ENCODE assay signal across 10 mouse cellular contexts in the genomic region with DNA sequence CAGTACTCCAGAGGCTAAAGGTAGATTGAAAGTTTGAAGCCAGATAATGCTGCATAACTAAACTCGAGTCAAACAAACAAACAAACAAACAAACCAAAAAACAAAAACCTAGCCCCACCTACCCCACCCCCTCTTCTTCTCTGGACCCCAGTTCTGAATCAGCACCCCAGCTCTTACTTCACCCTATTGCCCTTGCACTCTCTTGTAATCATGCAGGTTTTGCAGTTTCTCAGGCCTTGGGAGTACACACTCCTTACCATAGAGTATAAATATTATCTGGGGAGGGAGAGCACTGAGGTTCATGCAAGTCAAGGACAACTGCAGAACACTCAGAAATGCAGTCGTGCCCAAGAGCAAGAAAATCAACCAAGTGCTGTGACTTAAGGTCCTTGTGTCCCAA. TPM values are rescaled to one million over a fixed set of nuclear protein-coding genes. Genes with fewer than 3 reads are reported as not detected.
A peak's percentile ranks its signal among the peaks of the same experiment; 100 is the strongest.
DNase-seq lines count a peak whose midpoint lies in the region; ATAC-seq and TF ChIP-seq lines count a peak whose summit lies in the region.
"Had no signal": no experiment of that assay in that cellular context is flagged by ENCODE, and none has a peak within 500 bp of the region (broad histone marks: within the 10 kb centered on the region; RNA-seq: fewer than 3 reads in every experiment).

No protein-coding gene starts in this region.

- no peak for TF ChIP-seq EP300 in lung, postnatal 0 days (IDR thresholded peaks at IDR 0.05)

- WGBS in lung, embryonic 14.5 days: 83% methylated on average over 2 of the region's 2 CpGs
- 82% methylated on average over 2 of the region's 2 CpGs for WGBS in lung, postnatal 0 days
- whole genome bisulfite sequencing in hindbrain, embryonic 15.5 days: 94% methylated on average over 2 of the region's 2 CpGs
- WGBS in midbrain, embryonic 15.5 days: 81% methylated on average over 2 of the region's 2 CpGs

- H3K9me3 ChIP-seq in lung, embryonic 14.5 days (ENCODE audit: low read depth, low read length): no peaks in the 10 kb centered on the region
- no peaks in the 10 kb centered on the region for H3K9me3 ChIP-seq in lung, postnatal 0 days (ENCODE audit: low read length)
- H3K9me3 ChIP-seq in hindbrain, embryonic 15.5 days: no peaks in the 10 kb centered on the region
- H3K9me3 ChIP-seq in midbrain, embryonic 15.5 days: no peaks in the 10 kb centered on the region

- TF ChIP-seq CTCF in lung, embryonic 14.5 days (IDR thresholded peaks at IDR 0.05; ENCODE audit: low read depth): no peak
- no peak for TF ChIP-seq CTCF in lung, postnatal 0 days (IDR thresholded peaks at IDR 0.05)

- no peak overlapping the region for H3K4me2 ChIP-seq in lung, embryonic 14.5 days
- no peak overlapping the region for H3K4me2 ChIP-seq in lung, postnatal 0 days (replicated peaks; ENCODE audit: low read depth, low read length)
- H3K4me2 ChIP-seq in hindbrain, embryonic 15.5 days: no peak overlapping the region
- H3K4me2 ChIP-seq in midbrain, embryonic 15.5 days: no peak overlapping the region

- peak overlapping the region; percentile 81 for H3K27ac ChIP-seq in lung, embryonic 14.5 days (ENCODE audit: low read depth)
- H3K27ac ChIP-seq in lung, postnatal 0 days (ENCODE audit: low read length): no peak overlapping the region
- peak overlapping the region; percentile 90 for H3K27ac ChIP-seq in hindbrain, embryonic 15.5 days (replicated peaks)
- peak overlapping the region; percentile 95 for H3K27ac ChIP-seq in midbrain, embryonic 15.5 days

- no peak overlapping the region for H3K4me3 ChIP-seq in lung, embryonic 14.5 days (ENCODE audit: low read depth, low read length)
- no peak overlapping the region for H3K4me3 ChIP-seq in lung, postnatal 0 days (ENCODE audit: low read depth, low read length)
- H3K4me3 ChIP-seq in hindbrain, embryonic 15.5 days: no peak overlapping the region
- no peak overlapping the region for H3K4me3 ChIP-seq in midbrain, embryonic 15.5 days

- intact Hi-C loops in left cerebral cortex, postnatal 4 days (cut with DNase I): no loop called here

- H3K4me1 ChIP-seq in lung, embryonic 14.5 days (ENCODE audit: insufficient read depth): peaks cover 13% of the 10 kb centered on the region; the same call in 1 of the 2 replicates
- H3K4me1 ChIP-seq in lung, postnatal 0 days (ENCODE audit: insufficient read depth, low read depth, low read length): peaks cover 13% of the 10 kb centered on the region; the same call in 1 of the 2 replicates
- peaks cover 29% of the 10 kb centered on the region for H3K4me1 ChIP-seq in hindbrain, embryonic 15.5 days (replicated peaks)
- peaks cover 27% of the 10 kb centered on the region for H3K4me1 ChIP-seq in midbrain, embryonic 15.5 days

- no peaks in the 10 kb centered on the region for H3K27me3 ChIP-seq in lung, embryonic 14.5 days (ENCODE audit: insufficient read depth, low read length)
- H3K27me3 ChIP-seq in lung, postnatal 0 days (replicated peaks; ENCODE audit: insufficient read depth, low read length): no peaks in the 10 kb centered on the region
- H3K27me3 ChIP-seq in hindbrain, embryonic 15.5 days: no peaks in the 10 kb centered on the region
- H3K27me3 ChIP-seq in midbrain, embryonic 15.5 days (replicated peaks): no peaks in the 10 kb centered on the region

- no peak for ATAC-seq in lung, embryonic 14.5 days (ENCODE audit: insufficient read depth)
- ATAC-seq in lung, postnatal 0 days: no peak
- no peak for ATAC-seq in hindbrain, embryonic 15.5 days (ENCODE audit: low FRiP score, low read depth)
- ATAC-seq in midbrain, embryonic 15.5 days (replicated peaks): no peak

- DNase-seq in adrenal gland, adult (ENCODE audit: inconsistent age in 2 of 2, low spot score in 1 of 2): peak; percentile 33 to 56
- no peak for DNase-seq in adrenal gland, adult 8-10 months
- DNase-seq in lung, embryonic 14.5 days: no peak
- no peak for DNase-seq in lung, postnatal 0 days (ENCODE audit: low spot score)
- no peak for DNase-seq in left cerebral cortex, postnatal 4 days
- DNase-seq in right cerebral cortex, postnatal 10 days (ENCODE audit: low spot score in 2 of 2): no peak
- DNase-seq: thymus, postnatal 4 days had no signal

- peaks cover 12% of the 10 kb centered on the region; the same call in 1 of the 2 replicates for H3K36me3 ChIP-seq in lung, embryonic 14.5 days (ENCODE audit: insufficient read depth)
- no peaks in the 10 kb centered on the region; the same call in 1 of the 2 replicates for H3K36me3 ChIP-seq in lung, postnatal 0 days (ENCODE audit: insufficient read depth, low read length)
- H3K36me3 ChIP-seq in hindbrain, embryonic 15.5 days: 0 out of 2 replicates have a peak, but pooled peaks cover 1% of the 10 kb centered on the region
- H3K36me3 ChIP-seq in midbrain, embryonic 15.5 days (replicated peaks): no peaks in the 10 kb centered on the region

- H3K9ac ChIP-seq in lung, embryonic 14.5 days: no peak overlapping the region
- H3K9ac ChIP-seq in lung, postnatal 0 days (replicated peaks; ENCODE audit: low read depth): no peak overlapping the region
- H3K9ac ChIP-seq in hindbrain, embryonic 15.5 days: no peak overlapping the region
- H3K9ac ChIP-seq in midbrain, embryonic 15.5 days: no peak overlapping the region

RNA-seq across cellular contexts. Expression of a gene that starts 1.0 kb away (rescaled TPM):
- 100 to 1,000 TPM; 290 to 420 (median 339) TPM for total RNA-seq in adrenal gland, adult 8-10 months (2022)
- 558 and 560 TPM in 2 replicates for polyA plus RNA-seq in lung, embryonic 14.5 days (2014; fragmentation: Nextera tagmentation; extraction: Ambion mirVana)
- 242 and 262 TPM in 2 replicates for polyA plus RNA-seq in lung, postnatal 0 days (2015; fragmentation: Nextera tagmentation; extraction: Ambion mirVana)
- 469 and 479 TPM in 2 replicates for polyA plus RNA-seq in hindbrain, embryonic 15.5 days (2015; fragmentation: Nextera tagmentation; extraction: Ambion mirVana)
- polyA plus RNA-seq in midbrain, embryonic 15.5 days (2015; fragmentation: Nextera tagmentation; extraction: Ambion mirVana): 485 and 501 TPM in 2 replicates
- 100 to 1,000 TPM; 244 to 265 TPM for total RNA-seq in left cerebral cortex, postnatal 4 days (2021)

RNA-seq across cellular contexts. Expression of a gene that starts 9.0 kb away (rescaled TPM):
- total RNA-seq in adrenal gland, adult 8-10 months (2022): 10 to 100 TPM in 2 of 4 experiments, 1 to 10 TPM in 2; 8.0 to 17.8 (median 12.5) TPM
- 19.4 and 20.8 TPM in 2 replicates for polyA plus RNA-seq in lung, embryonic 14.5 days (2014; fragmentation: Nextera tagmentation; extraction: Ambion mirVana)
- 6.4 and 7.9 TPM in 2 replicates for polyA plus RNA-seq in lung, postnatal 0 days (2015; fragmentation: Nextera tagmentation; extraction: Ambion mirVana)
- 21.1 and 25.4 TPM in 2 replicates for polyA plus RNA-seq in hindbrain, embryonic 15.5 days (2015; fragmentation: Nextera tagmentation; extraction: Ambion mirVana)
- polyA plus RNA-seq in midbrain, embryonic 15.5 days (2015; fragmentation: Nextera tagmentation; extraction: Ambion mirVana): 22.8 and 29.5 TPM in 2 replicates
- 10 to 100 TPM; 15.7 to 16.8 TPM for total RNA-seq in left cerebral cortex, postnatal 4 days (2021)

RNA-seq across cellular contexts. Expression of a gene that starts 24.3 kb away (rescaled TPM):
- 10 to 100 TPM; 14.8 to 30.8 (median 22.5) TPM for total RNA-seq in adrenal gland, adult 8-10 months (2022)
- 19.2 and 21.4 TPM in 2 replicates for polyA plus RNA-seq in lung, embryonic 14.5 days (2014; fragmentation: Nextera tagmentation; extraction: Ambion mirVana)
- polyA plus RNA-seq in lung, postnatal 0 days (2015; fragmentation: Nextera tagmentation; extraction: Ambion mirVana): 9.5 and 9.8 TPM in 2 replicates
- polyA plus RNA-seq in hindbrain, embryonic 15.5 days (2015; fragmentation: Nextera tagmentation; extraction: Ambion mirVana): 28.9 and 29.6 TPM in 2 replicates
- polyA plus RNA-seq in midbrain, embryonic 15.5 days (2015; fragmentation: Nextera tagmentation; extraction: Ambion mirVana): 29.1 and 34.0 TPM in 2 replicates
- 10 to 100 TPM; 26.5 to 29.5 TPM for total RNA-seq in left cerebral cortex, postnatal 4 days (2021)

RNA-seq across cellular contexts. Expression of a gene that starts 30.2 kb away (rescaled TPM):
- 100 to 1,000 TPM; 204 to 262 (median 242) TPM for total RNA-seq in adrenal gland, adult 8-10 months (2022)
- 331 and 340 TPM in 2 replicates for polyA plus RNA-seq in lung, embryonic 14.5 days (2014; fragmentation: Nextera tagmentation; extraction: Ambion mirVana)
- polyA plus RNA-seq in lung, postnatal 0 days (2015; fragmentation: Nextera tagmentation; extraction: Ambion mirVana): 123 and 140 TPM in 2 replicates
- 227 and 236 TPM in 2 replicates for polyA plus RNA-seq in hindbrain, embryonic 15.5 days (2015; fragmentation: Nextera tagmentation; extraction: Ambion mirVana)
- 218 and 235 TPM in 2 replicates for polyA plus RNA-seq in midbrain, embryonic 15.5 days (2015; fragmentation: Nextera tagmentation; extraction: Ambion mirVana)
- 10 to 100 TPM; 90.3 to 94.9 TPM for total RNA-seq in left cerebral cortex, postnatal 4 days (2021)

RNA-seq across cellular contexts. Expression of a gene that starts 31.9 kb away (rescaled TPM):
- not detected for total RNA-seq in adrenal gland, adult 8-10 months (2022)
- polyA plus RNA-seq in lung, embryonic 14.5 days (2014; fragmentation: Nextera tagmentation; extraction: Ambion mirVana): 0.43 and 0.46 TPM in 2 replicates
- 0.30 TPM in 1 of 2 replicates, not detected in the other for polyA plus RNA-seq in lung, postnatal 0 days (2015; fragmentation: Nextera tagmentation; extraction: Ambion mirVana)
- polyA plus RNA-seq in hindbrain, embryonic 15.5 days (2015; fragmentation: Nextera tagmentation; extraction: Ambion mirVana): 0.41 and 0.68 TPM in 2 replicates
- polyA plus RNA-seq in midbrain, embryonic 15.5 days (2015; fragmentation: Nextera tagmentation; extraction: Ambion mirVana): 0.29 and 0.50 TPM in 2 replicates
- not detected for total RNA-seq in left cerebral cortex, postnatal 4 days (2021)
- polyA plus RNA-seq: cortical plate, adult 2 months had no signal

Comparison
In these comparisons a context has a peak if more than half of its experiments do, and no peak if none do; other contexts are left out.
1. DNase-seq: peak in adrenal gland, adult (2 of 2); none in adrenal gland, adult 8-10 months (single experiment), lung, embryonic 14.5 days (single experiment), lung, postnatal 0 days (single experiment), left cerebral cortex, postnatal 4 days (single experiment) and right cerebral cortex, postnatal 10 days (0 of 2).